Mouse (Mus musculus) ES-E14 (cell line): ENCODE measurements around the gene Ddx5. TPM values are rescaled to one million over a fixed set of nuclear protein-coding genes. Genes with fewer than 3 reads are reported as not detected.
"Not testable (repeated sequence)": the region's sequence is repeated elsewhere in the genome, so short reads cannot be mapped to it uniquely, and the experiment has no call there.

Source experiments
- DNase-seq: peaks from one replicate; pipeline ENCODE4 v3.0.0-alpha.2; 2013; ENCODE audit warnings: low read depth, low spot score
- H3K27ac ChIP-seq: 2 replicates; pipeline ENCODE4 v1.5.1; 2012; ENCODE audit warnings: low read depth, mild to moderate bottlenecking, low read length, moderate library complexity, mixed read lengths; ENCODE audit not compliant: poor library complexity, insufficient read depth, severe bottlenecking
- H3K36me3 ChIP-seq: 2 replicates; pipeline ENCODE4 v1.6.1; 2012; ENCODE audit warnings: mild to moderate bottlenecking, low read length, moderate library complexity, mixed read lengths; ENCODE audit not compliant: control insufficient read depth, poor library complexity, insufficient read depth, severe bottlenecking
- H3K4me1 ChIP-seq, 2 experiments: fragments of 150-350 bp in 1 of 2; sonication (generic) in 1 of 2; 2 replicates each; pipeline ENCODE4 v1.6.1; 2012; ENCODE audit warnings: low read length in 2 of 2, mild to moderate bottlenecking in 1 of 2, mixed read lengths in 1 of 2; ENCODE audit not compliant: control insufficient read depth in 2 of 2, insufficient read depth in 2 of 2, poor library complexity in 1 of 2
- H3K4me3 ChIP-seq, 2 experiments: fragments of 150-350 bp in 1 of 2; sonication (generic) in 1 of 2; 2 replicates each; pipeline ENCODE4 v1.5.1; 2012; ENCODE audit warnings: low read length in 2 of 2, low read depth in 1 of 2, mild to moderate bottlenecking in 1 of 2, mixed read lengths in 1 of 2; ENCODE audit not compliant: insufficient read depth in 1 of 2, poor library complexity in 1 of 2, severe bottlenecking in 1 of 2
- H3K9ac ChIP-seq: 2 replicates; pipeline ENCODE4 v1.6.1; 2012; ENCODE audit warnings: low read depth, mild to moderate bottlenecking, low read length, mixed read lengths; ENCODE audit not compliant: poor library complexity, insufficient read depth, severe bottlenecking
- H3K9me3 ChIP-seq: fragments of 150-350 bp; sonication (generic); 2 replicates; pipeline ENCODE4 v1.6.1; 2012; ENCODE audit warnings: low read depth, mild to moderate bottlenecking, low read length; ENCODE audit not compliant: control insufficient read depth, insufficient read depth
- CHD2 ChIP-seq: IDR thresholded peaks from 2 replicates; pipeline ENCODE4 v1.6.1; 2014; ENCODE audit warnings: mild to moderate bottlenecking, low read depth, low read length, inconsistent platforms
- HCFC1 ChIP-seq: IDR thresholded peaks from 2 replicates; pipeline ENCODE4 v1.6.1; 2012; ENCODE audit warnings: low read length, inconsistent platforms, borderline replicate concordance; ENCODE audit not compliant: insufficient read depth
- MAFK ChIP-seq: IDR thresholded peaks from 2 replicates; pipeline ENCODE4 v1.6.1; 2014; ENCODE audit warnings: mild to moderate bottlenecking, low read depth, low read length, inconsistent platforms; ENCODE audit not compliant: insufficient read depth
- ZC3H11A ChIP-seq: IDR thresholded peaks from 2 replicates; pipeline ENCODE4 v1.6.1; 2012; ENCODE audit warnings: low read depth, mild to moderate bottlenecking, inconsistent platforms, low read length, borderline replicate concordance
- ZNF384 ChIP-seq: IDR thresholded peaks from 2 replicates; pipeline ENCODE4 v1.6.1; 2012; ENCODE audit warnings: low read depth, low read length, inconsistent platforms
- in situ Hi-C, 2 experiments: fragments of 600-800 bp; cut with MboI; formaldehyde crosslinking; loops; one replicate each; pipeline ENCODE4 v1.15.1; 2025; ENCODE audit warnings: low sequenced_read_pairs in 2 of 2, inconsistent platforms in 1 of 2; ENCODE audit not compliant: unreplicated experiment in 2 of 2
- total RNA-seq: library from RNA; depleted of rRNA; stranded (reverse); fragments of 300-350 nt; gene quantifications from 2 replicates; pipeline ENCODE4 v1.2.3, GENCODE M21; 2012

Ddx5 gene
- total RNA-seq, 1 experiment, result 403 TPM

GRCm38 (mm10) chr11:106815761-106816160 is 26.8 kb upstream of the Ddx5 start:
- H3K36me3 ChIP-seq, result peaks cover 27% of the 10 kb centered on the region
- in situ Hi-C loops, result no loop called here
- H3K27ac ChIP-seq, result no peak overlapping the region
- no peak for DNase-seq
- no peak overlapping the region for H3K4me3 ChIP-seq
- H3K9me3 ChIP-seq, result no peaks in the 10 kb centered on the region
- no peak overlapping the region for H3K9ac ChIP-seq
- no peak for TF ChIP-seq ZNF384
- no peak for TF ChIP-seq HCFC1
- no peak for TF ChIP-seq MAFK
- TF ChIP-seq ZC3H11A, result no peak
- no peak for TF ChIP-seq CHD2
- no peaks in the 10 kb centered on the region for H3K4me1 ChIP-seq

- in situ Hi-C loops, result no loop called here
- TF ChIP-seq CHD2, result no peak
- no peak for TF ChIP-seq HCFC1
- TF ChIP-seq ZC3H11A, result no peak
- TF ChIP-seq MAFK, result no peak
- TF ChIP-seq ZNF384, result no peak
- no peaks in the 10 kb centered on the region for H3K4me1 ChIP-seq
Measured at GRCm38 (mm10) chr11:106815331-106815730, 26.3 kb upstream of the Ddx5 start.

GRCm38 (mm10) chr11:106814601-106815320 is 25.8 kb upstream of the Ddx5 start:
- no peak for DNase-seq
- in situ Hi-C loops, result no loop called here

More at GRCm38 (mm10) chr11:106815331-106815730, 26.3 kb upstream of the Ddx5 start:
- Histone ChIP-seq H3K27ac (no peak overlapping the region), H3K9ac (no peak overlapping the region), H3K36me3 (peaks cover 27% of the 10 kb centered on the region), H3K4me3 (no peak overlapping the region), H3K9me3 (no peaks in the 10 kb centered on the region)
- no peak for DNase-seq

GRCm38 (mm10) chr11:106812410-106813136 is 23.6 kb upstream of the Ddx5 start:
- DNase-seq, result no peak
- in situ Hi-C loops, result no loop called here
- no peaks in the 10 kb centered on the region for H3K9me3 ChIP-seq
- H3K4me1 ChIP-seq, result no peaks in the 10 kb centered on the region
- TF ChIP-seq ZC3H11A (no peak), HCFC1 (no peak), MAFK (no peak), CHD2 (no peak), ZNF384 (no peak)
- peaks cover 15% of the 10 kb centered on the region for H3K36me3 ChIP-seq
- H3K4me3 ChIP-seq, result no peak overlapping the region
- no peak overlapping the region for H3K9ac ChIP-seq
- no peak overlapping the region for H3K27ac ChIP-seq

More at GRCm38 (mm10) chr11:106814601-106815320, 25.8 kb upstream of the Ddx5 start:
- Histone ChIP-seq H3K4me1 (no peaks in the 10 kb centered on the region), H3K9ac (no peak overlapping the region), H3K9me3 (no peaks in the 10 kb centered on the region), H3K4me3 (no peak overlapping the region), H3K27ac (no peak overlapping the region), H3K36me3 (peaks cover 25% of the 10 kb centered on the region)
- TF ChIP-seq ZNF384 (no peak), ZC3H11A (no peak), MAFK (no peak), CHD2 (no peak), HCFC1 (no peak)

GRCm38 (mm10) chr11:106807442-106807841 is 18.5 kb upstream of the Ddx5 start:
- in situ Hi-C loops, result not testable (repeated sequence)

More at GRCm38 (mm10) chr11:106807442-106807841, 18.5 kb upstream of the Ddx5 start:
- H3K9me3 ChIP-seq, H3K4me1 ChIP-seq, DNase-seq, H3K4me3 ChIP-seq, H3K27ac ChIP-seq, H3K9ac ChIP-seq: not testable (repeated sequence)
- peaks cover 14% of the 10 kb centered on the region for H3K36me3 ChIP-seq
